In the genomic region with DNA sequence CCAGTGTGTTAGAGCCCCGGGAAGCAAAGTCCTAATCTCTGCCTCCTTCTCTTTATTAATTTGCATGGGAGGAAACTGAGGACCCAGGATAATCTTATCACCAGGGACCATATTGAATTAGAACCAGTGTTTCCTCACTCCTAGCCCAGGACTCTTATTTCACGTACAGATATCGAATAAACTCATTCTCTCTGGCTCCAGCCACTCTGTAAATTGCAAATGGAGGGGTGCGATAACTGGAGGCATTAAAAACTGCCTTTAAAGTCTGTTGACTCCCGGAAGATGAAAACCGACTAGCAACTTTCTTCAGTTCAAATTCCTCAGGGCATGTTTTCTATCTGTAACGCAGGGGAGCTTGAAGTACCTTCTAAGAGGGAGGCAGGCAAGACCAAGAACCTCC, we compare ENCODE assay signal across 9 mouse cellular contexts. TPM values are rescaled to one million over a fixed set of nuclear protein-coding genes. Genes with fewer than 3 reads are reported as not detected.
DNase-seq lines count a peak whose midpoint lies in the region; ATAC-seq lines count a peak whose summit lies in the region.
"Had no signal": no experiment of that assay in that cellular context is flagged by ENCODE, and none has a peak within 500 bp of the region (broad histone marks: within the 10 kb centered on the region; RNA-seq: fewer than 3 reads in every experiment).

No protein-coding gene starts in this region.

- no peak for DNase-seq in heart, postnatal 14 days
- DNase-seq in c-Kit-positive CD71-negative TER-119-negative erythroid progenitor cells, embryonic 14.5 days (ENCODE audit: low read depth), result peak; percentile 25
- DNase-seq in hindbrain, embryonic 14.5 days (ENCODE audit: low spot score), result no peak
- no peak for DNase-seq in right cerebral cortex, postnatal 14 days
- no peak for DNase-seq in ovary, postnatal 14 days (ENCODE audit: low spot score)

- peaks cover 55% of the 10 kb centered on the region for H3K27me3 ChIP-seq in heart, embryonic 13.5 days (replicated peaks)
- peaks cover 37% of the 10 kb centered on the region for H3K27me3 ChIP-seq in hindbrain, embryonic 14.5 days (ENCODE audit: control insufficient read depth, insufficient read depth, low read length)

- H3K36me3 ChIP-seq in heart, embryonic 13.5 days, result no peaks in the 10 kb centered on the region
- no peaks in the 10 kb centered on the region for H3K36me3 ChIP-seq in hindbrain, embryonic 14.5 days (replicated peaks; ENCODE audit: control insufficient read depth, insufficient read depth)

- no peak overlapping the region for H3K27ac ChIP-seq in heart, embryonic 13.5 days (replicated peaks)
- no peak overlapping the region for H3K27ac ChIP-seq in hindbrain, embryonic 14.5 days
- H3K27ac ChIP-seq: layer of hippocampus, adult 2 months had no signal

- H3K9me3 ChIP-seq in heart, embryonic 13.5 days, result no peaks in the 10 kb centered on the region
- no peaks in the 10 kb centered on the region for H3K9me3 ChIP-seq in hindbrain, embryonic 14.5 days (ENCODE audit: control insufficient read depth, low read length)

- no peak for ATAC-seq in heart, embryonic 13.5 days (ENCODE audit: extremely low read depth, insufficient number of reproducible peaks, low FRiP score, low TSS enrichment)
- no peak for ATAC-seq in hindbrain, embryonic 14.5 days (ENCODE audit: low FRiP score)
- ATAC-seq in megakaryocyte-erythroid progenitor cell, adult 5-6 weeks (replicated peaks; ENCODE audit: low FRiP score, low TSS enrichment, poor library complexity, severe bottlenecking), result peak; percentile 82
- no peak for ATAC-seq in erythroid progenitor cell, adult 5-6 weeks (replicated peaks; ENCODE audit: low FRiP score, poor library complexity, severe bottlenecking)

- H3K4me1 ChIP-seq in heart, embryonic 13.5 days, result peaks cover 14% of the 10 kb centered on the region
- peaks cover 7% of the 10 kb centered on the region; the same call in 1 of the 2 replicates for H3K4me1 ChIP-seq in hindbrain, embryonic 14.5 days (replicated peaks; ENCODE audit: control insufficient read depth, insufficient read depth, low read length)

- H3K4me2 ChIP-seq in heart, embryonic 13.5 days, result peak overlapping the region; percentile 92
- peak overlapping the region; percentile 60 for H3K4me2 ChIP-seq in hindbrain, embryonic 14.5 days (replicated peaks)

- peak overlapping the region; percentile 56 for H3K4me3 ChIP-seq in heart, embryonic 13.5 days
- peak overlapping the region; percentile 33; the same call in 1 of the 2 replicates for H3K4me3 ChIP-seq in hindbrain, embryonic 14.5 days (replicated peaks; ENCODE audit: low read length)

- intact Hi-C loops in heart, postnatal 14 days (cut with DNase I), result loop anchor here (5.0 kb wide), 1 partner anchor 37 kb away; no protein-coding TSS in a partner anchor

- 51% methylated on average over 7 of the region's 7 CpGs for WGBS in heart, embryonic 13.5 days
- 69% methylated on average over 7 of the region's 7 CpGs for WGBS in hindbrain, embryonic 14.5 days

- peak overlapping the region; percentile 75; the same call in 1 of the 2 replicates for H3K9ac ChIP-seq in heart, embryonic 13.5 days
- H3K9ac ChIP-seq in hindbrain, embryonic 14.5 days, result no peak overlapping the region

RNA-seq across cellular contexts. Expression of a gene that starts 3.1 kb away (rescaled TPM):
- 11.0 and 14.0 TPM in 2 replicates for polyA plus RNA-seq in heart, embryonic 13.5 days (2015; fragmentation: Nextera tagmentation; extraction: Ambion mirVana)
- under 1 TPM; 0.55 to 0.78 TPM for total RNA-seq in heart, postnatal 14 days (2021)
- 0.30 and 0.50 TPM in 2 replicates for polyA plus RNA-seq in hindbrain, embryonic 14.5 days (2014; fragmentation: Nextera tagmentation; extraction: Ambion mirVana)
- total RNA-seq in megakaryocyte-erythroid progenitor cell, adult 5-6 weeks (2014; fragmentation: Nextera tagmentation), result 4.1 TPM in 1 of 2 replicates, not detected in the other
- 0.38 TPM in 1 of 2 replicates, not detected in the other for total RNA-seq in megakaryocyte-erythroid progenitor cell, adult 5-6 weeks (2017)
- total RNA-seq in erythroid progenitor cell, adult 5-6 weeks (2015; ENCODE audit: low replicate concordance), result not detected in 2 replicates
- not detected in 2 replicates for total RNA-seq in erythroid progenitor cell, adult 5-6 weeks (2017; ENCODE audit: low replicate concordance)

RNA-seq across cellular contexts. Expression of a gene that starts 20.3 kb away (rescaled TPM):
- 13.6 and 14.8 TPM in 2 replicates for polyA plus RNA-seq in heart, embryonic 13.5 days (2015; fragmentation: Nextera tagmentation; extraction: Ambion mirVana)
- total RNA-seq in heart, postnatal 14 days (2021), result 1 to 10 TPM; 3.4 to 3.9 TPM
- polyA plus RNA-seq in hindbrain, embryonic 14.5 days (2014; fragmentation: Nextera tagmentation; extraction: Ambion mirVana), result 19.2 and 20.2 TPM in 2 replicates
- 5.2 and 13.0 TPM in 2 replicates for total RNA-seq in megakaryocyte-erythroid progenitor cell, adult 5-6 weeks (2014; fragmentation: Nextera tagmentation)
- total RNA-seq in megakaryocyte-erythroid progenitor cell, adult 5-6 weeks (2017), result 8.5 and 16.9 TPM in 2 replicates
- not detected in 2 replicates for total RNA-seq in erythroid progenitor cell, adult 5-6 weeks (2015; ENCODE audit: low replicate concordance)
- total RNA-seq in erythroid progenitor cell, adult 5-6 weeks (2017; ENCODE audit: low replicate concordance), result not detected in 2 replicates

RNA-seq across cellular contexts. Expression of a gene that starts 47.8 kb away (rescaled TPM):
- polyA plus RNA-seq in heart, embryonic 13.5 days (2015; fragmentation: Nextera tagmentation; extraction: Ambion mirVana), result 1.7 and 2.1 TPM in 2 replicates
- 1 to 10 TPM; 8.1 TPM for total RNA-seq in heart, postnatal 14 days (2021)
- 29.0 and 29.1 TPM in 2 replicates for polyA plus RNA-seq in hindbrain, embryonic 14.5 days (2014; fragmentation: Nextera tagmentation; extraction: Ambion mirVana)
- 11.6 and 21.7 TPM in 2 replicates for total RNA-seq in megakaryocyte-erythroid progenitor cell, adult 5-6 weeks (2014; fragmentation: Nextera tagmentation)
- total RNA-seq in megakaryocyte-erythroid progenitor cell, adult 5-6 weeks (2017), result 13.7 and 18.0 TPM in 2 replicates
- total RNA-seq in erythroid progenitor cell, adult 5-6 weeks (2015; ENCODE audit: low replicate concordance), result 14.1 and 19.3 TPM in 2 replicates
- total RNA-seq in erythroid progenitor cell, adult 5-6 weeks (2017; ENCODE audit: low replicate concordance), result 16.0 and 18.9 TPM in 2 replicates

RNA-seq across cellular contexts. Expression of a gene that starts 58.0 kb away (rescaled TPM):
- polyA plus RNA-seq in heart, embryonic 13.5 days (2015; fragmentation: Nextera tagmentation; extraction: Ambion mirVana), result 34.8 and 36.5 TPM in 2 replicates
- 10 to 100 TPM; 11.0 to 11.2 TPM for total RNA-seq in heart, postnatal 14 days (2021)
- polyA plus RNA-seq in hindbrain, embryonic 14.5 days (2014; fragmentation: Nextera tagmentation; extraction: Ambion mirVana), result 43.1 and 45.8 TPM in 2 replicates
- 91.8 and 98.7 TPM in 2 replicates for total RNA-seq in megakaryocyte-erythroid progenitor cell, adult 5-6 weeks (2014; fragmentation: Nextera tagmentation)
- total RNA-seq in megakaryocyte-erythroid progenitor cell, adult 5-6 weeks (2017), result 97.0 and 121 TPM in 2 replicates
- total RNA-seq in erythroid progenitor cell, adult 5-6 weeks (2015; ENCODE audit: low replicate concordance), result 54.9 and 62.0 TPM in 2 replicates
- total RNA-seq in erythroid progenitor cell, adult 5-6 weeks (2017; ENCODE audit: low replicate concordance), result 129 and 249 TPM in 2 replicates

Comparison
In these comparisons a context has a peak if more than half of its experiments do, and no peak if none do; other contexts are left out.
1. RNA of a gene that starts 20.3 kb away (total RNA-seq): 5.2 to 16.9 TPM in megakaryocyte-erythroid progenitor cell, adult 5-6 weeks and 3.4 to 3.9 TPM in heart, postnatal 14 days; not detected in erythroid progenitor cell, adult 5-6 weeks; every median in the first group is over 4 times any median in the second.